Comparison of ENCODE assay signal across 12 mouse cellular contexts in the genomic region with DNA sequence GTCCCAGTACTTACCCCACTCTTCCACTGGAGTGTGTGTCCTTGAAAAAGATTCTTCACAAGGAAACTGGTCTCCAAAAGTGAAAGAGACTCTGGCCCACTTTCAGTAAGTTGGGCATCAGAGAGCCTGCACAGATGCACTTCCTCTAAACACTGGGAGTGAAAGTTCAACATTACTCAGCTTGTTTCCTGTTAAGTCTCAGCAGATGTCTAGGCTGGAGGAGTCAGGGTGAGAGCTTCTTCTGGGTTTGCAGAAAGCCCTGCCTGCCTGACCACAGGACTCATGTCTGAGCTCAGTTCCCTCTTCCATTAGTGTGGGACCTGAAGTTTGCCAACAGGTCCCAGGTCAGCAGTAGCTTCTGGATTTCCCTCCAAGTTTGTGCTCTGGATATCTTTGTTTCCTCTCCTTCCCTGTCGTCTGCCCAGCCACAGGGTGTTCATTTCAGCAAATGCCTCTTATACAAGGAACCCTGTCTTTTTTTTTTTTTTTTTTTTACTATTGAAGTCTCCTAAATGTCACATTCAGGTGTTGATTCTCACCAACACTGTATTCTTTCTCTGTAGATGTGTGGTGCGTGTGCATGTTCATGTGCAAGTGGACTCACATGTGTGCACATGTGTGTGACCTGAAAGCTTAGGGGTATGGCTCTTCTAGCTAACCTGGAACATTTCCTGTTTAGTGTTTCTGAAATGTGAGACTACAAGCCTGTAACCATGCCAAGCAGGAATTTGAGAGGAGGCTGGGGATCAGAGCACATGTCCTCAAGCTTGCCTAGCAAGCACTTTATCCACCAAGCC. TPM values are rescaled to one million over a fixed set of nuclear protein-coding genes. Genes with fewer than 3 reads are reported as not detected.
DNase-seq lines count a peak whose midpoint lies in the region; ATAC-seq lines count a peak whose summit lies in the region.
"Had no signal": no experiment of that assay in that cellular context is flagged by ENCODE, and none has a peak within 500 bp of the region (broad histone marks: within the 10 kb centered on the region; RNA-seq: fewer than 3 reads in every experiment).

A gene (minus strand): TSS at position 50 of the 797 bp plus-strand sequence.

- H3K27me3 ChIP-seq in liver, embryonic 11.5 days (replicated peaks; ENCODE audit: control insufficient read depth, insufficient read depth, low read length), result no peaks in the 10 kb centered on the region
- no peaks in the 10 kb centered on the region for H3K27me3 ChIP-seq in midbrain, embryonic 11.5 days (ENCODE audit: control insufficient read depth, insufficient read depth, low read length)

- no peak for ATAC-seq in liver, embryonic 11.5 days (replicated peaks; ENCODE audit: low FRiP score)
- no peak for ATAC-seq in midbrain, embryonic 11.5 days (ENCODE audit: low FRiP score)

- no peak within 1 kb of the TSS for H3K4me3 ChIP-seq in liver, embryonic 11.5 days (ENCODE audit: low read depth, low read length)
- H3K4me3 ChIP-seq in midbrain, embryonic 11.5 days (ENCODE audit: low read depth, low read length), result no peak within 1 kb of the TSS
- H3K4me3 ChIP-seq: heart, adult 2 months had no signal

- WGBS in liver, embryonic 11.5 days, result 57% methylated on average over 2 of the region's 2 CpGs
- 72% methylated on average over 2 of the region's 2 CpGs for WGBS in midbrain, embryonic 11.5 days

- H3K36me3 ChIP-seq in liver, embryonic 11.5 days (ENCODE audit: control insufficient read depth, insufficient read depth, low read length), result no peaks in the 10 kb centered on the region
- H3K36me3 ChIP-seq in midbrain, embryonic 11.5 days (ENCODE audit: control insufficient read depth, insufficient read depth, low read length), result no peaks in the 10 kb centered on the region

- H3K27ac ChIP-seq in liver, embryonic 11.5 days (ENCODE audit: low read depth, low read length), result no peak within 1 kb of the TSS
- H3K27ac ChIP-seq in midbrain, embryonic 11.5 days (ENCODE audit: low read depth, low read length), result no peak within 1 kb of the TSS
- H3K27ac ChIP-seq: heart, adult 2 months had no signal

- no peak within 1 kb of the TSS for H3K9ac ChIP-seq in liver, embryonic 11.5 days (ENCODE audit: low read depth, low read length)
- no peak within 1 kb of the TSS for H3K9ac ChIP-seq in midbrain, embryonic 11.5 days (ENCODE audit: low read length)

- no peaks in the 10 kb centered on the region for H3K9me3 ChIP-seq in liver, embryonic 11.5 days (ENCODE audit: control insufficient read depth, low read length)
- H3K9me3 ChIP-seq in midbrain, embryonic 11.5 days (ENCODE audit: control insufficient read depth, low read length), result no peaks in the 10 kb centered on the region

- peak; percentile 95 for DNase-seq in heart, adult 11 months
- DNase-seq in heart, postnatal 4 days, result no peak
- peak; percentile 10 for DNase-seq in liver
- DNase-seq in liver, embryonic 11.5 days (ENCODE audit: low spot score), result no peak
- peak; percentile 33 for DNase-seq in induced T-regulatory cell, adult 2 months (ENCODE audit: low read depth)
- peak; percentile 8 for DNase-seq in naive thymus-derived CD4-positive, alpha-beta T cell, adult 2 months (ENCODE audit: low read depth)
- no peak for DNase-seq in cerebellum, postnatal 4 days (ENCODE audit: low spot score in 2 of 2)
- DNase-seq in midbrain, embryonic 11.5 days (ENCODE audit: low spot score, missing footprints), result no peak
- DNase-seq: cerebellum, adult 9-10 months; thymus, adult 18-20 months had no signal

- no peaks in the 10 kb centered on the region for H3K4me1 ChIP-seq in liver, embryonic 11.5 days (replicated peaks; ENCODE audit: control insufficient read depth, insufficient read depth, low read length)
- H3K4me1 ChIP-seq in midbrain, embryonic 11.5 days (ENCODE audit: control insufficient read depth, insufficient read depth, low read length), result no peaks in the 10 kb centered on the region

- H3K4me2 ChIP-seq in liver, embryonic 11.5 days, result no peak within 1 kb of the TSS
- H3K4me2 ChIP-seq in midbrain, embryonic 11.5 days, result no peak within 1 kb of the TSS

RNA-seq across cellular contexts. Expression of the gene that starts here (rescaled TPM):
- under 1 TPM in 1 of 2 experiments, not detected in 1; 0.11 TPM for total RNA-seq in heart, postnatal 4 days (2021)
- polyA plus RNA-seq in liver, embryonic 11.5 days (2014; fragmentation: Nextera tagmentation; extraction: Ambion mirVana), result 0.04 TPM in 2 replicates
- polyA plus RNA-seq in midbrain, embryonic 11.5 days (2014; fragmentation: Nextera tagmentation; extraction: Ambion mirVana), result not detected in 2 replicates
- polyA plus RNA-seq: forebrain, embryonic 11.5 days had no signal

Comparison
In these comparisons a context has a peak if more than half of its experiments do, and no peak if none do; other contexts are left out.
1. DNase-seq: peak in heart, adult 11 months (single experiment), liver (single experiment), induced T-regulatory cell, adult 2 months (single experiment) and naive thymus-derived CD4-positive, alpha-beta T cell, adult 2 months (single experiment); none in heart, postnatal 4 days (single experiment), liver, embryonic 11.5 days (single experiment), cerebellum, postnatal 4 days (0 of 2) and midbrain, embryonic 11.5 days (single experiment).